Mouse (Mus musculus) erythroblast, embryonic 14.5 days (primary cell): Measurements from ENCODE around the gene Coa5.

ENCODE experiments used
- GATA1 ChIP-seq: IDR thresholded peaks from 2 replicates; pipeline ENCODE4 v1.6.1; 2012; ENCODE audit warnings: low read length, inconsistent platforms, mixed read lengths
- TAL1 ChIP-seq: IDR thresholded peaks from 3 replicates; pipeline ENCODE4 v1.6.1; 2012; ENCODE audit warnings: low read length, inconsistent platforms, mixed read lengths

- TF ChIP-seq GATA1: no peak
- TF ChIP-seq TAL1: no peak
Measured at GRCm38 (mm10) chr1:37464878-37465452, 35.1 kb upstream of the Coa5 start.
